Mouse (Mus musculus) embryo, embryonic 10 days (tissue): Measurements from ENCODE around the gene Epb41.

Experiments used
- DNase-seq: peaks from one replicate; pipeline ENCODE4 v3.0.0-alpha.2; 2015; ENCODE audit warnings: low spot score

Gene Epb41

GRCm38 (mm10) chr4:131921461-131922346 is 153.4 kb downstream of the Epb41 start, which contains the start of gene Tmem200b:
Gene Tmem200b, plus strand, starts transcription at chr4:131921771.
- no peak for DNase-seq

GRCm38 (mm10) chr4:131920595-131921351 is 154.3 kb downstream of the Epb41 start:
- DNase-seq = peak; percentile 75

- peak; percentile 62 for DNase-seq
Observed at GRCm38 (mm10) chr4:131920141-131920594, 155.0 kb downstream of the Epb41 start.

GRCm38 (mm10) chr4:131919506-131920140 is 155.5 kb downstream of the Epb41 start:
- DNase-seq = no peak

- DNase-seq = peak; percentile 92
Observed at GRCm38 (mm10) chr4:131918711-131919500, 156.2 kb downstream of the Epb41 start.

GRCm38 (mm10) chr4:131918026-131918533 is 157.0 kb downstream of the Epb41 start:
- no peak for DNase-seq

- no peak for DNase-seq
Observed at GRCm38 (mm10) chr4:131917010-131917555, 158.0 kb downstream of the Epb41 start.

GRCm38 (mm10) chr4:131916425-131916824 is 158.7 kb downstream of the Epb41 start:
- DNase-seq = peak; percentile 86

GRCm38 (mm10) chr4:131915821-131916328 is 159.2 kb downstream of the Epb41 start:
- no peak for DNase-seq

GRCm38 (mm10) chr4:131914891-131915469 is 160.1 kb downstream of the Epb41 start:
- DNase-seq = peak; percentile 75

- DNase-seq = peak; percentile 52
Observed at GRCm38 (mm10) chr4:131914046-131914643, 161.0 kb downstream of the Epb41 start.

GRCm38 (mm10) chr4:131913526-131913925 is 161.6 kb downstream of the Epb41 start:
- DNase-seq = no peak

GRCm38 (mm10) chr4:131911521-131911920 is 163.6 kb downstream of the Epb41 start:
- DNase-seq = no peak

GRCm38 (mm10) chr4:131910237-131910994 is 164.7 kb downstream of the Epb41 start:
- DNase-seq = peak; percentile 66

GRCm38 (mm10) chr4:131907912-131908311 is 167.2 kb downstream of the Epb41 start:
- DNase-seq = no peak

GRCm38 (mm10) chr4:131906423-131906822 is 168.7 kb downstream of the Epb41 start:
- no peak for DNase-seq

- peak; percentile 72 for DNase-seq
Observed at GRCm38 (mm10) chr4:131904478-131904877, 170.6 kb downstream of the Epb41 start.

GRCm38 (mm10) chr4:131901090-131901489 is 174.0 kb downstream of the Epb41 start:
- DNase-seq = no peak

- no peak for DNase-seq
Observed at GRCm38 (mm10) chr4:131899180-131899554, 176.0 kb downstream of the Epb41 start.
